Mouse (Mus musculus): ENCODE results near the gene Lefty1. TPM values are rescaled to one million over a fixed set of nuclear protein-coding genes. Genes with fewer than 3 reads are reported as not detected.
"Not testable (repeated sequence)": the region's sequence is repeated elsewhere in the genome, so short reads cannot be mapped to it uniquely, and the experiment has no call there.

Lefty1 gene
- polyA plus RNA-seq (2014; fragmentation: Nextera tagmentation; extraction: Ambion mirVana) = 0.51 and 0.54 TPM in 2 replicates

- Histone ChIP-seq H3K4me3 (ENCODE audit: low read length) (no peak within 1 kb of the TSS), H3K4me1 (ENCODE audit: control insufficient read depth, insufficient read depth, low read length) (no peaks in the 10 kb centered on the region), H3K9ac (ENCODE audit: low read depth, low read length) (no peak within 1 kb of the TSS), H3K27me3 (ENCODE audit: control insufficient read depth, insufficient read depth, low read length) (peaks cover 39% of the 10 kb centered on the region), H3K4me2 (replicated peaks; ENCODE audit: low read depth, low read length) (no peak within 1 kb of the TSS), H3K27ac (ENCODE audit: low read depth, low read length) (no peak within 1 kb of the TSS), H3K36me3 (ENCODE audit: control insufficient read depth, insufficient read depth, low read length) (no peaks in the 10 kb centered on the region), H3K9me3 (ENCODE audit: control insufficient read depth, low read length) (no peaks in the 10 kb centered on the region)
- no peak for ATAC-seq (ENCODE audit: low FRiP score, low TSS enrichment)
- WGBS = 9% methylated on average over 21 of the region's 21 CpGs
Measured at GRCm38 (mm10) chr1:180934467-180935419, at the start of gene Lefty1. TSS of gene Lefty1 (plus strand) at chr1:180935022.

GRCm38 (mm10) chr1:180888556-180889042, 46.2 kb upstream of the Lefty1 start:
- WGBS = 2% methylated on average over 13 of the region's 13 CpGs
- Histone ChIP-seq H3K36me3 (ENCODE audit: control insufficient read depth, insufficient read depth, low read length) (no peaks in the 10 kb centered on the region), H3K9ac (ENCODE audit: low read depth, low read length) (peak overlapping the region; percentile 32; the same call in 1 of the 2 replicates), H3K9me3 (ENCODE audit: control insufficient read depth, low read length) (no peaks in the 10 kb centered on the region), H3K27ac (ENCODE audit: low read depth, low read length) (no peak overlapping the region), H3K4me2 (replicated peaks; ENCODE audit: low read depth, low read length) (peak overlapping the region; percentile 16), H3K4me1 (ENCODE audit: control insufficient read depth, insufficient read depth, low read length) (peaks cover 16% of the 10 kb centered on the region), H3K27me3 (ENCODE audit: control insufficient read depth, insufficient read depth, low read length) (peaks cover 10% of the 10 kb centered on the region), H3K4me3 (ENCODE audit: low read length) (peak overlapping the region; percentile 0; the same call in 1 of the 2 replicates)
- ATAC-seq (ENCODE audit: low FRiP score, low TSS enrichment) = peak; percentile 74

- Histone ChIP-seq H3K27ac (ENCODE audit: low read depth, low read length) (no peak overlapping the region), H3K9ac (ENCODE audit: low read depth, low read length) (peak overlapping the region; percentile 32; the same call in 1 of the 2 replicates)
Measured at GRCm38 (mm10) chr1:180889172-180889571, 45.6 kb upstream of the Lefty1 start.

GRCm38 (mm10) chr1:180889841-180890240, 45.0 kb upstream of the Lefty1 start:
- H3K27me3 ChIP-seq (ENCODE audit: control insufficient read depth, insufficient read depth, low read length) = peaks cover 20% of the 10 kb centered on the region
- peaks cover 9% of the 10 kb centered on the region; the same call in 1 of the 2 replicates for H3K4me1 ChIP-seq (ENCODE audit: control insufficient read depth, insufficient read depth, low read length)
- 44% methylated on average over 6 of the region's 6 CpGs for WGBS
- no peak overlapping the region for H3K4me2 ChIP-seq (replicated peaks; ENCODE audit: low read depth, low read length)
- H3K9me3 ChIP-seq (ENCODE audit: control insufficient read depth, low read length) = no peaks in the 10 kb centered on the region
- H3K9ac ChIP-seq (ENCODE audit: low read depth, low read length) = no peak overlapping the region
- ATAC-seq (ENCODE audit: low FRiP score, low TSS enrichment) = no peak
- no peak overlapping the region for H3K4me3 ChIP-seq (ENCODE audit: low read length)
- no peaks in the 10 kb centered on the region for H3K36me3 ChIP-seq (ENCODE audit: control insufficient read depth, insufficient read depth, low read length)
- H3K27ac ChIP-seq (ENCODE audit: low read depth, low read length) = no peak overlapping the region

More at GRCm38 (mm10) chr1:180889172-180889571, 45.6 kb upstream of the Lefty1 start:
- Histone ChIP-seq H3K4me2 (replicated peaks; ENCODE audit: low read depth, low read length) (peak overlapping the region; percentile 16), H3K36me3 (ENCODE audit: control insufficient read depth, insufficient read depth, low read length) (no peaks in the 10 kb centered on the region), H3K27me3 (ENCODE audit: control insufficient read depth, insufficient read depth, low read length) (peaks cover 13% of the 10 kb centered on the region), H3K9me3 (ENCODE audit: control insufficient read depth, low read length) (no peaks in the 10 kb centered on the region), H3K4me3 (ENCODE audit: low read length) (no peak overlapping the region; the same call in 1 of the 2 replicates), H3K4me1 (ENCODE audit: control insufficient read depth, insufficient read depth, low read length) (peaks cover 10% of the 10 kb centered on the region)
- no peak; the same call in 1 of the 2 replicates for ATAC-seq (ENCODE audit: low FRiP score, low TSS enrichment)
- whole genome bisulfite sequencing = 37% methylated on average over 7 of the region's 7 CpGs

GRCm38 (mm10) chr1:180892808-180893207, 42.0 kb upstream of the Lefty1 start, which contains the start of gene Lefty2:
TSS of gene Lefty2 (plus strand) at chr1:180893108.
- no peaks in the 10 kb centered on the region for H3K36me3 ChIP-seq (ENCODE audit: control insufficient read depth, insufficient read depth, low read length)
- H3K27ac ChIP-seq (ENCODE audit: low read depth, low read length) = no peak within 1 kb of the TSS
- peaks cover 9% of the 10 kb centered on the region; the same call in 1 of the 2 replicates for H3K4me1 ChIP-seq (ENCODE audit: control insufficient read depth, insufficient read depth, low read length)
- no peaks in the 10 kb centered on the region for H3K9me3 ChIP-seq (ENCODE audit: control insufficient read depth, low read length)
- WGBS = 66% methylated on average over 10 of the region's 10 CpGs
- H3K27me3 ChIP-seq (ENCODE audit: control insufficient read depth, insufficient read depth, low read length) = peaks cover 26% of the 10 kb centered on the region
- no peak within 1 kb of the TSS for H3K4me2 ChIP-seq (replicated peaks; ENCODE audit: low read depth, low read length)
- no peak within 1 kb of the TSS for H3K9ac ChIP-seq (ENCODE audit: low read depth, low read length)
- no peak for ATAC-seq (ENCODE audit: low FRiP score, low TSS enrichment)
- H3K4me3 ChIP-seq (ENCODE audit: low read length) = no peak within 1 kb of the TSS

- H3K36me3 ChIP-seq (ENCODE audit: control insufficient read depth, insufficient read depth, low read length); H3K9me3 ChIP-seq (ENCODE audit: control insufficient read depth, low read length); H3K27ac ChIP-seq (ENCODE audit: low read depth, low read length); H3K4me1 ChIP-seq (ENCODE audit: control insufficient read depth, insufficient read depth, low read length); H3K9ac ChIP-seq (ENCODE audit: low read depth, low read length): not testable (repeated sequence)
- 6% methylated on average over 46 of the region's 51 CpGs for WGBS
- H3K4me3 ChIP-seq (ENCODE audit: low read length) = peak overlapping the region; percentile 19
- H3K4me2 ChIP-seq (replicated peaks; ENCODE audit: low read depth, low read length) = peak overlapping the region; percentile 29
- H3K27me3 ChIP-seq (ENCODE audit: control insufficient read depth, insufficient read depth, low read length) = peaks cover 26% of the 10 kb centered on the region
- peak; percentile 66 for ATAC-seq (ENCODE audit: low FRiP score, low TSS enrichment)
Measured at GRCm38 (mm10) chr1:180894088-180894987, 40.5 kb upstream of the Lefty1 start.

GRCm38 (mm10) chr1:180901107-180901506, 33.7 kb upstream of the Lefty1 start:
- Histone ChIP-seq H3K36me3 (ENCODE audit: control insufficient read depth, insufficient read depth, low read length) (peaks cover 4% of the 10 kb centered on the region; the same call in 1 of the 2 replicates), H3K4me2 (replicated peaks; ENCODE audit: low read depth, low read length) (no peak overlapping the region), H3K27me3 (ENCODE audit: control insufficient read depth, insufficient read depth, low read length) (no peaks in the 10 kb centered on the region), H3K4me1 (ENCODE audit: control insufficient read depth, insufficient read depth, low read length) (peaks cover 8% of the 10 kb centered on the region; the same call in 1 of the 2 replicates), H3K4me3 (ENCODE audit: low read length) (no peak overlapping the region), H3K9me3 (ENCODE audit: control insufficient read depth, low read length) (no peaks in the 10 kb centered on the region), H3K27ac (ENCODE audit: low read depth, low read length) (no peak overlapping the region), H3K9ac (ENCODE audit: low read depth, low read length) (no peak overlapping the region)
- whole genome bisulfite sequencing = 2% methylated on average over 4 of the region's 4 CpGs
- no peak for ATAC-seq (ENCODE audit: low FRiP score, low TSS enrichment)

GRCm38 (mm10) chr1:180902915-180903314, 31.9 kb upstream of the Lefty1 start:
- H3K4me3 ChIP-seq (ENCODE audit: low read length) = no peak overlapping the region
- H3K36me3 ChIP-seq (ENCODE audit: control insufficient read depth, insufficient read depth, low read length) = peaks cover 22% of the 10 kb centered on the region
- no peak overlapping the region for H3K9ac ChIP-seq (ENCODE audit: low read depth, low read length)
- H3K4me1 ChIP-seq (ENCODE audit: control insufficient read depth, insufficient read depth, low read length) = peaks cover 8% of the 10 kb centered on the region; the same call in 1 of the 2 replicates
- H3K9me3 ChIP-seq (ENCODE audit: control insufficient read depth, low read length) = no peaks in the 10 kb centered on the region
- no peak overlapping the region for H3K27ac ChIP-seq (ENCODE audit: low read depth, low read length)
- no peak overlapping the region for H3K4me2 ChIP-seq (replicated peaks; ENCODE audit: low read depth, low read length)
- 31% methylated on average over 5 of the region's 5 CpGs for WGBS
- ATAC-seq (ENCODE audit: low FRiP score, low TSS enrichment) = no peak
- no peaks in the 10 kb centered on the region for H3K27me3 ChIP-seq (ENCODE audit: control insufficient read depth, insufficient read depth, low read length)
